Mouse (Mus musculus) hindbrain, embryonic 13.5 days (tissue): ENCODE data around the gene Klf13. TPM values are rescaled to one million over a fixed set of nuclear protein-coding genes. Genes with fewer than 3 reads are reported as not detected.

ENCODE experiments used
- ATAC-seq: fragments of 200-750 bp; cut with Nextera tagmentation; 2 replicates; pipeline ENCODE4 v1.8.0; 2017; ENCODE audit warnings: moderate TSS enrichment; ENCODE audit not compliant: low FRiP score
- H3K27ac ChIP-seq: fragments of 300-500 bp; sonication (generic); 2 replicates; pipeline ENCODE4 v1.5.1; 2015; ENCODE audit warnings: inconsistent platforms, mild to moderate bottlenecking, moderate library complexity
- H3K27me3 ChIP-seq: fragments of 300-500 bp; sonication (generic); 2 replicates; pipeline ENCODE4 v1.6.1; 2015; ENCODE audit warnings: mild to moderate bottlenecking, inconsistent platforms
- H3K36me3 ChIP-seq: fragments of 300-500 bp; sonication (generic); 2 replicates; pipeline ENCODE4 v1.6.1; 2015; ENCODE audit warnings: mild to moderate bottlenecking, inconsistent platforms
- H3K4me1 ChIP-seq: fragments of 300-500 bp; sonication (generic); replicated peaks from 2 replicates; pipeline ENCODE4 v1.6.1; 2015; ENCODE audit warnings: inconsistent platforms
- H3K4me2 ChIP-seq: fragments of 300-500 bp; sonication (generic); 2 replicates; pipeline ENCODE4 v1.6.1; 2015; ENCODE audit warnings: inconsistent platforms, mild to moderate bottlenecking, moderate library complexity
- H3K4me3 ChIP-seq: fragments of 300-500 bp; sonication (generic); 2 replicates; pipeline ENCODE4 v1.5.1; 2015; ENCODE audit warnings: mild to moderate bottlenecking, inconsistent platforms
- H3K9ac ChIP-seq: fragments of 300-500 bp; sonication (generic); 2 replicates; pipeline ENCODE4 v1.6.1; 2015; ENCODE audit warnings: mild to moderate bottlenecking, inconsistent platforms
- H3K9me3 ChIP-seq: fragments of 300-500 bp; sonication (generic); 2 replicates; pipeline ENCODE4 v1.6.1; 2016; ENCODE audit warnings: inconsistent platforms
- WGBS: fragments of 180-500 bp; shearing (Covaris S2); methylation state at CpG from one replicate; pipeline ENCODE4 v1.1.7; 2015; 5-methylcytosine and 5-hydroxymethylcytosine counted together
- polyA plus RNA-seq: library from polyadenylated mRNA; unstranded; fragments of >200 nt; fragmentation: Nextera tagmentation; extraction: Ambion mirVana; gene quantifications from 2 replicates; pipeline ENCODE4 v1.2.1, GENCODE M21; 2015

Gene Klf13
- polyA plus RNA-seq, 1 experiment from 2014 or later, result 25.7 TPM

- H3K4me1 ChIP-seq, result no peaks in the 10 kb centered on the region
- no peak overlapping the region for H3K4me3 ChIP-seq
- no peak overlapping the region for H3K27ac ChIP-seq
- no peak for ATAC-seq
- H3K4me2 ChIP-seq, result no peak overlapping the region
- peaks cover 2% of the 10 kb centered on the region for H3K36me3 ChIP-seq
- WGBS, result 86% methylated on average over 7 of the region's 7 CpGs
- no peaks in the 10 kb centered on the region for H3K27me3 ChIP-seq
- H3K9ac ChIP-seq, result no peak overlapping the region
- H3K9me3 ChIP-seq, result no peaks in the 10 kb centered on the region
Observed at GRCm38 (mm10) chr7:63882739-63883138, 56.0 kb downstream of the Klf13 start.

GRCm38 (mm10) chr7:63879583-63879982, 59.1 kb downstream of the Klf13 start:
- no peak for ATAC-seq
- 85% methylated on average over 6 of the region's 6 CpGs for WGBS

GRCm38 (mm10) chr7:63877610-63878009, 61.1 kb downstream of the Klf13 start:
- H3K4me1 ChIP-seq, result no peaks in the 10 kb centered on the region
- 26% methylated on average over 14 of the region's 14 CpGs for WGBS
- H3K36me3 ChIP-seq, result no peaks in the 10 kb centered on the region
- no peak overlapping the region for H3K4me2 ChIP-seq
- H3K9ac ChIP-seq, result no peak overlapping the region
- no peaks in the 10 kb centered on the region for H3K9me3 ChIP-seq
- no peak overlapping the region for H3K4me3 ChIP-seq
- no peak for ATAC-seq
- no peak overlapping the region for H3K27ac ChIP-seq
- no peaks in the 10 kb centered on the region for H3K27me3 ChIP-seq

More at GRCm38 (mm10) chr7:63879583-63879982, 59.1 kb downstream of the Klf13 start:
- no peaks in the 10 kb centered on the region for H3K9me3 ChIP-seq
- H3K9ac ChIP-seq, result no peak overlapping the region
- H3K4me1 ChIP-seq, result no peaks in the 10 kb centered on the region
- no peaks in the 10 kb centered on the region for H3K36me3 ChIP-seq
- no peak overlapping the region for H3K4me3 ChIP-seq
- H3K27ac ChIP-seq, result no peak overlapping the region
- no peak overlapping the region for H3K4me2 ChIP-seq
- no peaks in the 10 kb centered on the region for H3K27me3 ChIP-seq

- Histone ChIP-seq H3K4me3 (no peak overlapping the region), H3K9ac (no peak overlapping the region), H3K27me3 (no peaks in the 10 kb centered on the region), H3K9me3 (no peaks in the 10 kb centered on the region), H3K36me3 (no peaks in the 10 kb centered on the region), H3K4me1 (no peaks in the 10 kb centered on the region), H3K4me2 (no peak overlapping the region), H3K27ac (no peak overlapping the region)
- WGBS, result 87% methylated on average over 2 of the region's 2 CpGs
- no peak for ATAC-seq
Observed at GRCm38 (mm10) chr7:63876640-63877039, 62.1 kb downstream of the Klf13 start.

- H3K36me3 ChIP-seq, result no peaks in the 10 kb centered on the region
- no peak overlapping the region for H3K27ac ChIP-seq
- H3K4me1 ChIP-seq, result no peaks in the 10 kb centered on the region
- no peaks in the 10 kb centered on the region for H3K9me3 ChIP-seq
- no peak for ATAC-seq
- no peak overlapping the region for H3K9ac ChIP-seq
- no peaks in the 10 kb centered on the region for H3K27me3 ChIP-seq
- no peak overlapping the region for H3K4me3 ChIP-seq
- H3K4me2 ChIP-seq, result no peak overlapping the region
Observed at GRCm38 (mm10) chr7:63875686-63876085, 63.0 kb downstream of the Klf13 start.

- H3K4me3 ChIP-seq, result no peak overlapping the region
- no peaks in the 10 kb centered on the region for H3K4me1 ChIP-seq
- H3K9me3 ChIP-seq, result no peaks in the 10 kb centered on the region
- no peak overlapping the region for H3K9ac ChIP-seq
- 66% methylated on average over 12 of the region's 12 CpGs for WGBS
- H3K27me3 ChIP-seq, result no peaks in the 10 kb centered on the region
- no peak overlapping the region for H3K4me2 ChIP-seq
- no peak for ATAC-seq
- H3K36me3 ChIP-seq, result no peaks in the 10 kb centered on the region
- H3K27ac ChIP-seq, result no peak overlapping the region
Observed at GRCm38 (mm10) chr7:63873880-63874279, 64.8 kb downstream of the Klf13 start.

- no peaks in the 10 kb centered on the region for H3K27me3 ChIP-seq
- H3K36me3 ChIP-seq, result no peaks in the 10 kb centered on the region
- H3K4me3 ChIP-seq, result no peak overlapping the region
- no peak for ATAC-seq
- H3K4me1 ChIP-seq, result no peaks in the 10 kb centered on the region
- no peak overlapping the region for H3K9ac ChIP-seq
- 91% methylated on average over 6 of the region's 6 CpGs for WGBS
- H3K9me3 ChIP-seq, result no peaks in the 10 kb centered on the region
- H3K4me2 ChIP-seq, result no peak overlapping the region
- no peak overlapping the region for H3K27ac ChIP-seq
Observed at GRCm38 (mm10) chr7:63871698-63872097, 67.0 kb downstream of the Klf13 start.

- Histone ChIP-seq H3K9me3 (no peaks in the 10 kb centered on the region), H3K27me3 (no peaks in the 10 kb centered on the region), H3K4me3 (no peak overlapping the region), H3K4me2 (no peak overlapping the region), H3K27ac (no peak overlapping the region), H3K9ac (no peak overlapping the region), H3K36me3 (no peaks in the 10 kb centered on the region), H3K4me1 (no peaks in the 10 kb centered on the region)
- WGBS, result 78% methylated on average over 6 of the region's 6 CpGs
- ATAC-seq, result no peak
Observed at GRCm38 (mm10) chr7:63868356-63868918, 70.3 kb downstream of the Klf13 start.

- 91% methylated on average over 4 of the region's 4 CpGs for WGBS
- no peak for ATAC-seq
- no peak overlapping the region for H3K27ac ChIP-seq
Observed at GRCm38 (mm10) chr7:63865911-63866310, 72.8 kb downstream of the Klf13 start.

GRCm38 (mm10) chr7:63863046-63863445, 75.7 kb downstream of the Klf13 start:
- Histone ChIP-seq H3K9me3 (no peaks in the 10 kb centered on the region), H3K36me3 (no peaks in the 10 kb centered on the region), H3K4me1 (peaks cover 8% of the 10 kb centered on the region; the same call in 1 of the 2 replicates), H3K27me3 (no peaks in the 10 kb centered on the region), H3K4me2 (no peak overlapping the region), H3K27ac (no peak overlapping the region), H3K9ac (no peak overlapping the region), H3K4me3 (no peak overlapping the region)
- ATAC-seq, result no peak
- 76% methylated on average over 1 of the region's 1 CpGs for WGBS

More at GRCm38 (mm10) chr7:63865911-63866310, 72.8 kb downstream of the Klf13 start:
- Histone ChIP-seq H3K9ac (no peak overlapping the region), H3K36me3 (no peaks in the 10 kb centered on the region), H3K4me3 (no peak overlapping the region), H3K4me2 (no peak overlapping the region), H3K27me3 (no peaks in the 10 kb centered on the region), H3K9me3 (no peaks in the 10 kb centered on the region), H3K4me1 (no peaks in the 10 kb centered on the region)

- no peak overlapping the region for H3K9ac ChIP-seq
- WGBS, result 93% methylated on average over 6 of the region's 6 CpGs
- no peaks in the 10 kb centered on the region for H3K9me3 ChIP-seq
- no peaks in the 10 kb centered on the region for H3K27me3 ChIP-seq
- no peak overlapping the region for H3K4me3 ChIP-seq
- H3K27ac ChIP-seq, result no peak overlapping the region
- H3K36me3 ChIP-seq, result no peaks in the 10 kb centered on the region
- no peak overlapping the region for H3K4me2 ChIP-seq
- no peak for ATAC-seq
- H3K4me1 ChIP-seq, result peaks cover 8% of the 10 kb centered on the region; the same call in 1 of the 2 replicates
Observed at GRCm38 (mm10) chr7:63861123-63861522, 77.6 kb downstream of the Klf13 start.

GRCm38 (mm10) chr7:63858571-63859152, 80.1 kb downstream of the Klf13 start:
- Histone ChIP-seq H3K4me3 (peak overlapping the region; percentile 37), H3K9ac (peak overlapping the region; percentile 59), H3K9me3 (no peaks in the 10 kb centered on the region), H3K4me2 (peak overlapping the region; percentile 54), H3K27ac (no peak overlapping the region), H3K4me1 (peaks cover 8% of the 10 kb centered on the region; the same call in 1 of the 2 replicates), H3K36me3 (no peaks in the 10 kb centered on the region), H3K27me3 (no peaks in the 10 kb centered on the region)
- peak; percentile 67 for ATAC-seq
- 8% methylated on average over 22 of the region's 22 CpGs for WGBS

GRCm38 (mm10) chr7:63857771-63858417, 80.8 kb downstream of the Klf13 start:
- no peaks in the 10 kb centered on the region for H3K27me3 ChIP-seq
- no peak overlapping the region for H3K9ac ChIP-seq
- H3K27ac ChIP-seq, result no peak overlapping the region
- WGBS, result 88% methylated on average over 17 of the region's 17 CpGs
- no peaks in the 10 kb centered on the region for H3K9me3 ChIP-seq
- H3K4me1 ChIP-seq, result peaks cover 8% of the 10 kb centered on the region; the same call in 1 of the 2 replicates
- no peak overlapping the region for H3K4me3 ChIP-seq
- ATAC-seq, result no peak
- peak overlapping the region; percentile 54; the same call in 1 of the 2 replicates for H3K4me2 ChIP-seq
- H3K36me3 ChIP-seq, result no peaks in the 10 kb centered on the region
